Mouse (Mus musculus): ENCODE results near the gene Ccdc154.
"Not testable (repeated sequence)": the region's sequence is repeated elsewhere in the genome, so short reads cannot be mapped to it uniquely, and the experiment has no call there.

The Ccdc154 gene

DNA sequence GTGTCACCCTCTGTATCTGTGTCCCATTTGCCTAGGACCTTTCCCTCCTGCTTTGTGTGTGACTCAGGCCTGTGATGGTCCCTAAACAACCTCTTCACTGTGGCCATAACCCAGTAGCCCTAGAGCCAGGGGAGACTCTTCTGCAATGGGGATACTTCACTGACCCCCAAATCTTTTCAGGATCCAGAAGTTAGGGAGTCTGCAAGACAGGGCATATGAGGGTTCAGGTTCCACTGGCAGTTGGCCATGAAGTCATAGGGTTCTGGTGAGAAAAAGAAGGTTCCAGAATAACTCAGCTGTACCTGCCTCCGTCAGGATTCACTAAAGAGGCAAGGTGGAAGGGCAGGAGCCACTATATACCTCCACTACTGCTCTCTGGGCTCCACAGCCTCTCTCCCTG is at the start of gene Ccdc154:
TSS of gene Ccdc154 (plus strand) at position 301 of the 400 bp plus-strand sequence.
- no peak for DNase-seq

DNA sequence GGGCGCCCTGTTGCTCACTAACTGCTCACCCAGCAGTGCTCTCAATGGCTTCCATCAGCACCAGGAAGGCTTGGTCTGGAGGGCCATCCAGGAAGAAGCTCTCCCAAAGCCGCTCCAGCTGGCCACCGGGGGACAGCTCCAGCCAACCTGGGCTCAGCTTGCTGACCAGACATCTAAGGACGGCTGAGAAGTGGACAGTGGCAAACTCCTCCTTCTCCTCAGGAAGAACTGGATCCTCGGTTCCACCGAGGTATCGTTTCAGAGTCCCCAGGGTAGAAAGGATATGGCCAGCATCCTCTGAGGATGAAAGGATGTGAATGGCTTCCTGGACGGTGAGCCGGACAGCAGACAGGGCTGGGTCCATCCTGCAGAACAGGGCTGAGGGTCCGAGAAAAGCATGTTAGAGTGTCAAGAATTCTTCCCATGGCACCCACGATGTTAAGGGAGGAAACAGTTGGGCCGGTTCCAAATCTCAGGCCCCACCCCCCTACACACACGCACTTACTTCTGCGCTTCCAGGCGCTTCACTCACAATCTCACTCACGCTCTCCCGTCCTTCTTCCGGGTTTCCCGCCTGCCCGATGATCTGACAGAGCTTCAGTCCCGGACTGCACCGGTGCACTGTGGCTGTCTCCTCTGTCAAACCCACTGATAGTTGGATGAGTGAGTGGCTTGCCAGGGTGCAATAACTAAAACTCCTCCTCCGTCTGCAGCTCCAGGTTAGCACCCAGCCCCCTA is 47.2 kb upstream of the Ccdc154 start:
- no peak for DNase-seq

- DNase-seq = peak; percentile 93
These were observed 46.4 kb upstream of the Ccdc154 start, which contains the start of gene Telo2 for GRCm38 (mm10) chr17:25115664-25116432. Telo2 (minus strand) TSS chr17:25115967.

DNA sequence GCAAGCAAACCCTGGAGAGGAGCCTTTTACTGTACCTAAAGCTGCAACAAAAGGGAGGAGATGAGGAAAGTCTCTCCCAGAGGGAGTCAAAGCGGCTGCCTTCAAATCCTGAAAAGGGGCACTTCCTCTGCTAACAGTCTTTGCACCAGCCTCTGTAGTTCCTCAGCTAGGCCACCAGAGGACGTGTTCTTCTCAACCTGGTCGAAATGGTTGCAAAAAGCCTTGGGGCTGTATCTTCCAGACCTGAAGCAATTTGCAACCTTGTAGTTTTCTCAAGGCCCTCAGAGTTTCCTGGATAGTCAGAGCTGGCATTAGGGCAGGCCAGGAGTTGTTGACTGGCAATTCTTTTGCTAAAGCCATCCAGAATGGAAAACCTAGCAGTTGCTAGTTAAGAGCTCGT is 45.0 kb upstream of the Ccdc154 start:
- DNase-seq = no peak

DNA sequence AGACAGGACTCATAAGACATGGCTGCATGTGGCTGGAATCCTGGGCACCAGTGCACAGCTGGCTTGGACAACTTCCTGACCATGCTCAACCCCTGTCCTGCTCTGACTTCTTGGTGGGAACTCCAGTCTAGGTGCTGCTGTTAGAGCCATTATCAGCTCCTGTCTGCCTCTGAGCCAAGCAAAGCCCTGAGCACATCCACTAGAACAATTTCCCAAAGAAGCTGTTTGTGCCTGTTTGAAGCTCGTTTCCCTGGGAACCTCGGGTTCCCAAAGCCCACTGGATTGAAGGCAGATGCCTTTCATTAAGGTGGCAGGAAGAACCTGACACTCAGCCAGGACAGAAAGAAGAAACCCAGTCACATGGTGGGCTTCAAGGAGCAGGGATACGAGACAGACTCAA is 41.9 kb upstream of the Ccdc154 start, which contains the start of gene Ptx4:
TSS of gene Ptx4 (plus strand) at position 355 of the 400 bp plus-strand sequence.
- DNase-seq = no peak

DNA sequence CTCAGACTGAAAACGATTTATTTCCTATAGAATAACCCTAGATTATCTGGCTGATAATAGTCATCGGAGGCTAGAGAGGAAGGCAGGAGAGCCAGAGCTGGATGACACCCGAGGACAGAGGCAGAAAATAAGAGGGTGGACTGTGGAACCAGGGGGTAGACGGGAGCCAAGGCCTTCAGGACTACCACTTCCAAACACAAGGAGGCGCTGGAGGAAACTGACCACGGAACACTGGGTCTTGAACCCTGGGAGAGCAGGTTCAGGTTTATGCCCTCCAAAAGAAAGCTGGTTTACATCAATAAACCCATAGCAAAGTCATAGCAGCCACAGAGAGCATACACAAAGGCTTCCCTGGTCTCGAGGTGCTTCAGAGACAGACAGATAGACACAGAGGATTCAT is 38.3 kb upstream of the Ccdc154 start:
- no peak for DNase-seq

DNA sequence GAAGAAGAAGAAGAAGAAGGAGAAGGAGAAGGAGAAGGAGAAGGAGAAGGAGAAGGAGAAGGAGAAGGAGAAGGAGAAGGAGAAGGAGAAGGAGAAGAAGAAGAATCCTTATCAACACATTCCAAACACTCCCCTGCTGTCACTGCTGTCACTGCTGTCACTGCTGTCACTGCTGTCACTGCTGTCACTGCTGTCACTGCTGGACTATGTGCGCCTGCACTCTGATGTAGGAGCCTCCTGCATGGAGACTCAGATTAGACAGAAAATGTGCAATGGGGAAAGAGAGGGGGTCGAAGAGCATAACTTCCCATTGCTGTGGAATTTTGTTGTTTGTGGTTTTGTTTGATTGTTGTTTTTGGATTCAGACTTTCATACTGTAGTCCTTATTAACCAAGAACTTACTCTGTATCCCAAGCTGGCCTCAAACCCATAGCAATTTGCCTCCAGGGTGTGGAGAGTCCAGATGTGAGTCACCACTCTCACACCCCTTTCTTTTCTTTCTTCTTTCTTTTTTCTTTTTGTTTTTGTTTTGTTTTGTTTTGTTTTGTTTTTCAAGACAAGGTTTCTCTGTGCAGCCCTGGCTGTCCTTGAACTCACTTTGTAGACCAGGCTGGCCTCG is 36.7 kb upstream of the Ccdc154 start:
- not testable (repeated sequence) for DNase-seq

DNA sequence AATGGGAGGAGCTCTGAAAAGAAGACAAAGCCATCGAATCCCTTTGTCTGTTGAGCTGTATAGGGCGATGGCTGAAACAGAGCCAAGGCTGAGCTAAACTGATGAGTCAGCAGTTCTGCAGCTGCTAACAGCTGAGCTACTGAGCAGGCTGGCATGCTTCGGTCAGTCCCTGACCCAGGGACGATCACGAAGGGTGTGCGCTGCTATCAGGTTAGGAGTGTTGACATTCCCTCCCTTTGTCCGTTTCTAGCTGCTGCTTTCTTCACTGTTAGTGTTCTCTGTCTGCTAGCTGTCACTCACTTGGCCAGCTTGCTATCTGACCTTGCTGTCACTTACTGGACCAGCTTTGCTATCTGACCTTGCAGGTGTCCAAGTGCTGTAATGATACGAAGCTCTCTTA is 35.2 kb upstream of the Ccdc154 start:
- no peak for DNase-seq

GRCm38 (mm10) chr17:25127681-25128080 is 34.6 kb upstream of the Ccdc154 start:
- DNase-seq = no peak

- no peak for DNase-seq
These were observed 32.2 kb upstream of the Ccdc154 start for GRCm38 (mm10) chr17:25130060-25130459.

- peak; percentile 92 for DNase-seq
These were observed 29.0 kb upstream of the Ccdc154 start, which contains the start of gene Clcn7 for GRCm38 (mm10) chr17:25133275-25133698. Clcn7 (plus strand) TSS chr17:25133391.

DNA sequence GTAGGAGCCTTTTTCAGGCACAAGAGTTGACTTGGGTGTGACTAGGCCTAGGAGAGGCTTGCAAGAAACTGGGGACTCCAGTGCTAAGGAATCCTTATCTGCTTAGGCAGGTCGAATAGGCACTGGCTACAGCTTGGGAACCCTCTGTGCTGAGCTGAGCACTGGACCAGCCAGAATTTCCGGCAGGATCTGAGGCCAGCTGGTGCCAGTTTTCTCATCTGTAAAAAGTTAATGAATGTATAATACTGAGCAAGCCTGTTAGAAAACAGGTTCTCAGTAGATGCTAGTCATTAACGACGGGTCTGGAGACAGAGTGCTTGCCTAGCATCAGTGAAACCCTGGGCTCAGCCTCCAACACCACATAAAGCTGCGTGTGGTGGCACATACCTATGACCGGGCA is 26.6 kb upstream of the Ccdc154 start:
- no peak for DNase-seq

GRCm38 (mm10) chr17:25138803-25139202 is 23.5 kb upstream of the Ccdc154 start:
- no peak for DNase-seq

GRCm38 (mm10) chr17:25139960-25140359 is 22.3 kb upstream of the Ccdc154 start:
- no peak for DNase-seq

GRCm38 (mm10) chr17:25163387-25163786 is 1.1 kb downstream of the Ccdc154 start:
- DNase-seq = no peak

GRCm38 (mm10) chr17:25164770-25165169 is 2.5 kb downstream of the Ccdc154 start:
- DNase-seq = no peak

DNA sequence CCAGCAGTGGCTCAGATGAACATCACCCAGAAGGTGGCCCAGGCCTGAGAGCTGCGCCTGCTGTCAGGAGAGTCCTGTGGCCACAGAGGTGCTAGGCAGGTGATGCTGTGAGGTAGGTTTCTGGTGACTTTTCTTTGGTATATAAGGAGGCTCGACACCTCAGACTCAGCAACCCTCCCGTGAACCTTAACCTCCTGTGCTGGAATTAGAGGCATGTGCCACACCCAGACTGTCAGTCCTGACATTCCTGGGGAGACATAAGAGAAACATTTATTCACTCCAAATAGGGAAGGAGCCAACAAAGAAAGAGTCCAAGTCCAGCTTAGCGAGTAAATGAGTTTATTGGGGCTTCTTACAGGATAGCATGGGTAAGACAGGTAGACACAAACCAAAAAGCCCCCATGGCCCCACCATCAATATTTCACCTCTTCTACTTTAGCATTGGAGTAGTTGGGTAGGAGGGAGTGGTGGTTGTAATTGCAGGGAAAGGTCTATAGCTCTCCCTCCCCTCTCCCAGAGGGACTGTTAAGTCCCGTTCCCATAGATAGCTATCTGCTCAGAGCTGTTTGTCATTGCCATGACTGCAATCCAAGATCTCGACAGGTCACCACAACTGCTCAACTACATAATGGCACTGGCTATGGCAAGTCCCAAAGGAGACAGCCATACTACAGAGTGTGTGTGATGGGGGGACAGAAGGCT is 3.9 kb downstream of the Ccdc154 start:
- DNase-seq = no peak

GRCm38 (mm10) chr17:25169706-25170105 is 7.4 kb downstream of the Ccdc154 start:
- DNase-seq = no peak

GRCm38 (mm10) chr17:25172558-25172957 is 10.3 kb downstream of the Ccdc154 start:
- no peak for DNase-seq

GRCm38 (mm10) chr17:25175411-25175810 is 13.2 kb downstream of the Ccdc154 start, which contains the start of gene Gm38655:
Gm38655 (minus strand) TSS chr17:25175471.
- DNase-seq = no peak

DNA sequence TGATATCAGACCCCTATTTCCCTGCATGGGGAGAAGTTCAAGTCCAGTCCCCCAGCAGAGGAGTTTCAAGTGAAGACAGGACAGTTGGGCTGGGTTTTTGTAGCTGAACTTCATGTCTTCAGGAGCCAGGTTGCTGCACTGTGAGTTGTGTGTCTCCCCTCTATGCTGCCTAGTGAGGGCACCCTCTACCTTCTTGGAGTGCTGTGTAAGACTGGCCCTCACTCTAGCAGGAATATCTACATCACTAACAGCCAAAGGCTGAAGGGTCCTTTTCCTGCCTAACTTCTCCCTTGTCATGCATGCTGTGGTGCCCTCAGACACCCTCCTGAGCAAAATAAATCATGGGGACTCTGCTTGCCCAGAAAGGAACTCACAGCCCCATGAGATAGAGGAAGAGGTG is 21.0 kb downstream of the Ccdc154 start:
- no peak for DNase-seq

DNA sequence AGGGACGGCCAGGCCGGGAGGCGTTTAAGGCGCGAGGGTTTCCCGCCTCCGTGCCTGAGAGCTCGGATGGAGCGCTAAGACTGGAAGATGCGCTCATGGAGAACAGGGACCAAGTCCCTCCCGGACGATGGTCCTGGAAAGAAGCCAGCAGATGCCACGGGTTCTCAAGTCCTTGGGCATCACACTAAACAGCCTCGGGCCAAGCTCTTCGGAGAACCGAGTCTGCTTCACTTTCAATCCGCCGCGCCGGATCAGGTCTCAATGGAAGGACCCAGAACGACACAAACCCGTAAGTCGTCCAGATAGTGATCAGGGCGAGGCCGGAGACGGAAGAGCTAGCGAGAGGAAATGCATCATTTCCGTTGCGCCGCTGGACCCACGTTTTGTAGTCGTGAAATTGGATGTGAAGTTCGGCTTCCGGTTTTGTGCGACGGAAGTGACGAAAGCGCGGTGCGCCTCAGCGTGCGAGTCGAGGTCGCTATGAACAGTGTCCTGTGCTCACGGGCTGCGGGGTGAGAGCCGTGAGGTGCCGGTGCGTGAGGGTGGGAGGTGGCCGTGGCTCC is 21.9 kb downstream of the Ccdc154 start, which contains the start of gene BC003965:
TSS of gene BC003965 (plus strand) at position 426 of the 563 bp plus-strand sequence.
- DNase-seq = peak; percentile 97
